Mouse (Mus musculus) spleen, adult 2 months (tissue): ENCODE results near the gene Dr1. TPM values are rescaled to one million over a fixed set of nuclear protein-coding genes. Genes with fewer than 3 reads are reported as not detected.
A peak's percentile ranks its signal among the peaks of the same experiment; 100 is the strongest.

Experiments
- DNase-seq, 2 experiments: peaks; one replicate each; pipeline versions ENCODE4 v3.0.0 to v3.0.0-alpha.2; 2012 to 2021; ENCODE audit warnings: low spot score in 2 of 2, low read depth in 1 of 2
- H3K27ac ChIP-seq: fragments of 200-500 bp; 2 replicates; pipeline ENCODE4 v1.5.1; 2012; ENCODE audit warnings: low read length, inconsistent platforms; ENCODE audit not compliant: insufficient read depth
- H3K27me3 ChIP-seq: fragments of 200-500 bp; 2 replicates; pipeline ENCODE4 v1.6.1; 2012; ENCODE audit warnings: mild to moderate bottlenecking, moderate library complexity, low read length, inconsistent platforms; ENCODE audit not compliant: control insufficient read depth, insufficient read depth
- H3K36me3 ChIP-seq: fragments of 200-500 bp; 2 replicates; pipeline ENCODE4 v1.6.1; 2012; ENCODE audit warnings: mild to moderate bottlenecking, low read length, inconsistent platforms; ENCODE audit not compliant: control insufficient read depth, insufficient read depth
- H3K4me1 ChIP-seq: fragments of 200-500 bp; 2 replicates; pipeline ENCODE4 v1.6.1; 2011; ENCODE audit warnings: inconsistent platforms; ENCODE audit not compliant: control insufficient read depth, insufficient read depth, insufficient read length
- H3K4me3 ChIP-seq: fragments of 200-500 bp; 2 replicates; pipeline ENCODE4 v1.5.1; 2011; ENCODE audit warnings: mild to moderate bottlenecking, inconsistent platforms; ENCODE audit not compliant: insufficient read depth, insufficient read length; ENCODE audit errors: extremely low read depth
- CTCF ChIP-seq: fragments of 200-500 bp; IDR thresholded peaks from 2 replicates; pipeline ENCODE4 v1.5.1; 2011; ENCODE audit warnings: mild to moderate bottlenecking, inconsistent platforms; ENCODE audit not compliant: insufficient read depth, insufficient read length, insufficient replicate concordance; ENCODE audit errors: extremely low read depth
- POLR2A ChIP-seq: fragments of 200-500 bp; IDR thresholded peaks from 2 replicates; pipeline ENCODE4 v1.6.1; 2011; ENCODE audit warnings: low read depth, low read length, inconsistent platforms
- WGBS: fragments of 180-500 bp; shearing (Covaris S2); methylation state at CpG from one replicate; pipeline ENCODE4 v1.1.7; 2018; 5-methylcytosine and 5-hydroxymethylcytosine counted together
- polyA plus RNA-seq: library from polyadenylated mRNA; depleted of rRNA; stranded (reverse); fragments of >200 nt; gene quantifications from 2 replicates; pipeline ENCODE4 v1.2.3, GENCODE M21; 2012; rRNA removed

The Dr1 gene
- polyA plus RNA-seq, 1 experiment: 16.0 TPM

- TF ChIP-seq POLR2A: peak; percentile 74; the same call in 1 of the 2 replicates
- TF ChIP-seq CTCF: 0 out of 2 replicates have a peak, but pooled peaks have one; percentile 4
- Histone ChIP-seq H3K27ac (peak within 1 kb of the TSS; percentile 89), H3K36me3 (no peaks in the 10 kb centered on the region), H3K27me3 (no peaks in the 10 kb centered on the region), H3K4me3 (peak within 1 kb of the TSS; percentile 97), H3K4me1 (no peaks in the 10 kb centered on the region; the same call in 1 of the 2 replicates)
- peak; percentile 60 to 85 for DNase-seq
- under 1% methylated on average over 57 of the region's 57 CpGs for WGBS
These were observed 43.7 kb downstream of the Dr1 start, which contains the start of gene Pigg for GRCm38 (mm10) chr5:108312224-108313064. Pigg (plus strand) TSS chr5:108312609.

DNA sequence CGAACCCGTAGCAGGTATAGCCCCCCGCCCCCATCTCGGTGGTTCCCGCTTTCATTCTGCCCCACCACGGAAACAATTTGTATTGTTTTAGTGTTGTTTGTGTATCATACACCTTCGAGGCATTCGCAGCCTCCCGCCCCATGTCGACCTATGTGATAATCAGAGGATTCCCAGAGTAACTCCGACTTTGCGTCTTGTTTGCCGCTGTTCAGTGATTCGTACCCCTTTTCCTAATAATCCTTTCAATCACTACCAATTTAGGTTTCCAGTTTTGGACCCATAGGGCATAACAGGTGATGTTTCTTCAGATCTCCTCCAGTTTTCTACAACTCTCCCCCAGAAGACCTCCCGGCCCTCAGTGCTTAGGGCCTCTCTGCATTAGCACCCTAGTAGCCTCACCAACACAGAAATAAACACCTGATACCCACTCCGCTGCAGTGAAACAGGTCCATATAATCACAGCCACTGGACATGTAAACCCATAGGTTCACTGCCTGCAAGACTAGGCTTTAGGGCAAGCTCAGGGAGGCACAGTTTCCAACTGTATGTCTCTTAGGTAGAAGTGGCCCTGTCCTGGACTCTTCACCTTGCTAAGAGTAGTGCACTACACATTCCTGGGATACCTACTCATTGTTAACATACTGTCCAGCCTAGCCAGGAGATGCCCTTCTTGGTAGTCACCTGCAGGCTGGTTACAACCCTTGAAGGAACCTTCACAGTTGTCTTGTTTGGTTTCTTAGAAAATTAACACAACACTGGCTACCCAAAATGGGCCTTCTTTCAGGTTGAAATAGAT lies 44.6 kb downstream of the Dr1 start:
- DNase-seq: no peak
- peak overlapping the region; percentile 97 for H3K4me3 ChIP-seq
- 7% methylated on average over 16 of the region's 16 CpGs for WGBS
- H3K27me3 ChIP-seq: no peaks in the 10 kb centered on the region
- H3K27ac ChIP-seq: no peak overlapping the region
- no peaks in the 10 kb centered on the region; the same call in 1 of the 2 replicates for H3K4me1 ChIP-seq
- H3K36me3 ChIP-seq: 0 out of 2 replicates have a peak, but pooled peaks cover 2% of the 10 kb centered on the region
- TF ChIP-seq CTCF: no peak
- TF ChIP-seq POLR2A: no peak

Other genes with a start within 250 kb of the Dr1 start
- 8.0 and 11.1 TPM in 2 replicates for gene Mtf2, start 203.2 kb upstream of the Dr1 start, polyA plus RNA-seq
- 54.0 and 80.2 TPM in 2 replicates for gene Tmed5, start 136.3 kb upstream of the Dr1 start, polyA plus RNA-seq
- gene Ccdc18, start 136.0 kb upstream of the Dr1 start, polyA plus RNA-seq: 0.07 and 0.11 TPM in 2 replicates
- 2.4 and 2.7 TPM in 2 replicates for gene Pigg, start 43.7 kb downstream of the Dr1 start, polyA plus RNA-seq
- gene Gm42517, start 99.0 kb downstream of the Dr1 start, polyA plus RNA-seq: 1.3 and 1.4 TPM in 2 replicates
- gene Pde6b, start 119.5 kb downstream of the Dr1 start, polyA plus RNA-seq: not detected in 2 replicates
- 18.3 and 18.7 TPM in 2 replicates for gene Atp5k, start 165.6 kb downstream of the Dr1 start, polyA plus RNA-seq
- gene Mfsd7a, start 180.0 kb downstream of the Dr1 start, polyA plus RNA-seq: 3.7 and 3.8 TPM in 2 replicates
- gene Pcgf3, start 192.3 kb downstream of the Dr1 start, polyA plus RNA-seq: 3.1 and 3.9 TPM in 2 replicates